Mouse (Mus musculus) cerebellum, adult 2 months (tissue): ENCODE data around the gene Hcrtr1.

Experiments
- CTCF ChIP-seq: fragments of 200-500 bp; IDR thresholded peaks from 2 replicates; pipeline ENCODE4 v1.5.1; 2011; ENCODE audit warnings: low read depth, mild to moderate bottlenecking, control low read depth, low read length, moderate library complexity, borderline replicate concordance; ENCODE audit not compliant: insufficient read depth
- POLR2A ChIP-seq: fragments of 200-500 bp; IDR thresholded peaks from 2 replicates; pipeline ENCODE4 v1.6.1; 2011; ENCODE audit warnings: low read length, control low read depth, borderline replicate concordance; ENCODE audit not compliant: insufficient read depth

- TF ChIP-seq POLR2A (no peak), CTCF (no peak)
Measured at GRCm38 (mm10) chr4:130154250-130154649, 15.1 kb upstream of the Hcrtr1 start.
